Mouse (Mus musculus) neural tube, embryonic 13.5 days (tissue): Measurements from ENCODE around the gene Adamts14. TPM values are rescaled to one million over a fixed set of nuclear protein-coding genes. Genes with fewer than 3 reads are reported as not detected.
A peak's percentile ranks its signal among the peaks of the same experiment; 100 is the strongest.

ENCODE experiments used
- ATAC-seq: fragments of 200-750 bp; cut with Nextera tagmentation; 2 replicates; pipeline ENCODE4 v1.8.0; 2017; ENCODE audit warnings: low read depth, mild to moderate bottlenecking, moderate TSS enrichment, moderate library complexity
- H3K27ac ChIP-seq: fragments of 300-500 bp; sonication (generic); replicated peaks from 2 replicates; pipeline ENCODE4 v1.5.1; 2015; ENCODE audit warnings: moderate library complexity, mild to moderate bottlenecking, inconsistent platforms
- H3K27me3 ChIP-seq: fragments of 300-500 bp; sonication (generic); 2 replicates; pipeline ENCODE4 v1.6.1; 2015; ENCODE audit warnings: mild to moderate bottlenecking, inconsistent platforms
- H3K36me3 ChIP-seq: fragments of 300-500 bp; sonication (generic); 2 replicates; pipeline ENCODE4 v1.6.1; 2015; ENCODE audit warnings: mild to moderate bottlenecking, inconsistent platforms
- H3K4me1 ChIP-seq: fragments of 300-500 bp; sonication (generic); replicated peaks from 2 replicates; pipeline ENCODE4 v1.6.1; 2015; ENCODE audit warnings: inconsistent platforms
- H3K4me2 ChIP-seq: fragments of 300-500 bp; sonication (generic); 2 replicates; pipeline ENCODE4 v1.6.1; 2015; ENCODE audit warnings: inconsistent platforms, mild to moderate bottlenecking, moderate library complexity
- H3K4me3 ChIP-seq: fragments of 300-500 bp; sonication (generic); 2 replicates; pipeline ENCODE4 v1.5.1; 2015; ENCODE audit warnings: mild to moderate bottlenecking, inconsistent platforms
- H3K9ac ChIP-seq: fragments of 300-500 bp; sonication (generic); 2 replicates; pipeline ENCODE4 v1.6.1; 2015; ENCODE audit warnings: moderate library complexity, mild to moderate bottlenecking, inconsistent platforms
- H3K9me3 ChIP-seq: fragments of 300-500 bp; sonication (generic); 2 replicates; pipeline ENCODE4 v1.6.1; 2016; ENCODE audit warnings: inconsistent platforms
- WGBS: fragments of 180-500 bp; shearing (Covaris S2); methylation state at CpG from one replicate; pipeline ENCODE4 v1.1.7; 2015; 5-methylcytosine and 5-hydroxymethylcytosine counted together
- polyA plus RNA-seq: library from polyadenylated mRNA; unstranded; fragments of >200 nt; fragmentation: Nextera tagmentation; extraction: Ambion mirVana; gene quantifications from 2 replicates; pipeline ENCODE4 v1.2.1, GENCODE M21; 2015

Gene Adamts14
- polyA plus RNA-seq, 1 experiment from 2014 or later: 0.60 TPM

GRCm38 (mm10) chr10:61296713-61297445 lies 23.6 kb upstream of the Adamts14 start:
- H3K9me3 ChIP-seq: no peaks in the 10 kb centered on the region
- H3K36me3 ChIP-seq: no peaks in the 10 kb centered on the region
- no peak overlapping the region for H3K4me3 ChIP-seq
- H3K9ac ChIP-seq: no peak overlapping the region
- no peak for ATAC-seq
- H3K4me2 ChIP-seq: no peak overlapping the region
- 80% methylated on average over 8 of the region's 8 CpGs for WGBS
- H3K27me3 ChIP-seq: no peaks in the 10 kb centered on the region
- H3K27ac ChIP-seq: no peak overlapping the region
- no peaks in the 10 kb centered on the region for H3K4me1 ChIP-seq

GRCm38 (mm10) chr10:61294242-61294641 lies 21.0 kb upstream of the Adamts14 start:
- Histone ChIP-seq H3K27ac (no peak overlapping the region), H3K9ac (no peak overlapping the region), H3K27me3 (no peaks in the 10 kb centered on the region), H3K36me3 (no peaks in the 10 kb centered on the region), H3K9me3 (no peaks in the 10 kb centered on the region), H3K4me1 (no peaks in the 10 kb centered on the region), H3K4me2 (no peak overlapping the region), H3K4me3 (no peak overlapping the region)
- WGBS: 83% methylated on average over 8 of the region's 8 CpGs
- no peak for ATAC-seq

GRCm38 (mm10) chr10:61290479-61290878 lies 17.2 kb upstream of the Adamts14 start:
- no peak overlapping the region for H3K9ac ChIP-seq
- H3K27ac ChIP-seq: no peak overlapping the region
- no peaks in the 10 kb centered on the region for H3K36me3 ChIP-seq
- no peaks in the 10 kb centered on the region for H3K9me3 ChIP-seq
- no peak overlapping the region for H3K4me3 ChIP-seq
- no peak overlapping the region for H3K4me2 ChIP-seq
- H3K27me3 ChIP-seq: no peaks in the 10 kb centered on the region
- no peaks in the 10 kb centered on the region for H3K4me1 ChIP-seq
- WGBS: 19% methylated on average over 2 of the region's 2 CpGs
- no peak for ATAC-seq

- Histone ChIP-seq H3K4me2 (no peak overlapping the region), H3K9me3 (no peaks in the 10 kb centered on the region), H3K36me3 (no peaks in the 10 kb centered on the region), H3K4me3 (no peak overlapping the region), H3K27ac (no peak overlapping the region), H3K9ac (no peak overlapping the region), H3K27me3 (no peaks in the 10 kb centered on the region), H3K4me1 (no peaks in the 10 kb centered on the region)
- WGBS: 85% methylated on average over 2 of the region's 2 CpGs
- no peak for ATAC-seq
Observed at GRCm38 (mm10) chr10:61290016-61290415, 16.8 kb upstream of the Adamts14 start.

GRCm38 (mm10) chr10:61286246-61286645 lies 13.0 kb upstream of the Adamts14 start:
- Histone ChIP-seq H3K27ac (no peak overlapping the region), H3K4me3 (no peak overlapping the region), H3K36me3 (no peaks in the 10 kb centered on the region), H3K4me1 (no peaks in the 10 kb centered on the region), H3K9ac (no peak overlapping the region), H3K4me2 (no peak overlapping the region), H3K27me3 (no peaks in the 10 kb centered on the region), H3K9me3 (no peaks in the 10 kb centered on the region)
- WGBS: 76% methylated on average over 7 of the region's 7 CpGs
- no peak for ATAC-seq

- ATAC-seq: no peak
- Histone ChIP-seq H3K4me2 (no peak overlapping the region), H3K9me3 (no peaks in the 10 kb centered on the region), H3K36me3 (no peaks in the 10 kb centered on the region), H3K27me3 (no peaks in the 10 kb centered on the region), H3K4me1 (no peaks in the 10 kb centered on the region), H3K9ac (no peak overlapping the region), H3K4me3 (no peak overlapping the region), H3K27ac (0 out of 2 replicates have a peak overlapping the region, but pooled peaks have one; percentile 9)
- WGBS: 73% methylated on average over 11 of the region's 11 CpGs
Observed at GRCm38 (mm10) chr10:61285271-61285670, 12.0 kb upstream of the Adamts14 start.

GRCm38 (mm10) chr10:61284309-61284708 lies 11.1 kb upstream of the Adamts14 start:
- ATAC-seq: no peak
- H3K9ac ChIP-seq: no peak overlapping the region

GRCm38 (mm10) chr10:61281115-61281514 lies 7.9 kb upstream of the Adamts14 start:
- 83% methylated on average over 5 of the region's 5 CpGs for WGBS
- 0 out of 2 replicates have a peak, but pooled peaks cover 3% of the 10 kb centered on the region for H3K4me1 ChIP-seq
- ATAC-seq: no peak
- no peak overlapping the region for H3K4me2 ChIP-seq
- no peaks in the 10 kb centered on the region for H3K27me3 ChIP-seq
- no peak overlapping the region for H3K9ac ChIP-seq
- no peak overlapping the region for H3K27ac ChIP-seq
- no peaks in the 10 kb centered on the region for H3K9me3 ChIP-seq
- H3K4me3 ChIP-seq: no peak overlapping the region
- H3K36me3 ChIP-seq: no peaks in the 10 kb centered on the region

More at GRCm38 (mm10) chr10:61284309-61284708, 11.1 kb upstream of the Adamts14 start:
- Histone ChIP-seq H3K27me3 (no peaks in the 10 kb centered on the region), H3K27ac (no peak overlapping the region), H3K4me1 (no peaks in the 10 kb centered on the region), H3K4me3 (no peak overlapping the region), H3K36me3 (no peaks in the 10 kb centered on the region), H3K4me2 (no peak overlapping the region), H3K9me3 (no peaks in the 10 kb centered on the region)
- 89% methylated on average over 4 of the region's 4 CpGs for WGBS

- H3K27me3 ChIP-seq: peaks cover 21% of the 10 kb centered on the region
- H3K4me2 ChIP-seq: no peak overlapping the region
- H3K4me1 ChIP-seq: peaks cover 11% of the 10 kb centered on the region; the same call in 1 of the 2 replicates
- H3K4me3 ChIP-seq: no peak overlapping the region
- no peaks in the 10 kb centered on the region for H3K9me3 ChIP-seq
- H3K27ac ChIP-seq: no peak overlapping the region
- no peak for ATAC-seq
- H3K36me3 ChIP-seq: no peaks in the 10 kb centered on the region
- H3K9ac ChIP-seq: no peak overlapping the region
- 65% methylated on average over 14 of the region's 14 CpGs for WGBS
Observed at GRCm38 (mm10) chr10:61277918-61278674, 4.9 kb upstream of the Adamts14 start.

- no peak for ATAC-seq
- Histone ChIP-seq H3K27me3 (peaks cover 31% of the 10 kb centered on the region), H3K4me1 (peaks cover 20% of the 10 kb centered on the region), H3K36me3 (no peaks in the 10 kb centered on the region), H3K9me3 (no peaks in the 10 kb centered on the region), H3K4me2 (no peak overlapping the region), H3K9ac (no peak overlapping the region), H3K27ac (no peak overlapping the region), H3K4me3 (no peak overlapping the region)
- WGBS: 95% methylated on average over 6 of the region's 6 CpGs
Observed at GRCm38 (mm10) chr10:61277051-61277450, 3.8 kb upstream of the Adamts14 start.

GRCm38 (mm10) chr10:61275669-61276110 lies 2.5 kb upstream of the Adamts14 start:
- peaks cover 20% of the 10 kb centered on the region for H3K4me1 ChIP-seq
- no peak overlapping the region for H3K4me3 ChIP-seq
- no peaks in the 10 kb centered on the region for H3K36me3 ChIP-seq
- H3K9ac ChIP-seq: no peak overlapping the region
- peaks cover 35% of the 10 kb centered on the region for H3K27me3 ChIP-seq
- no peaks in the 10 kb centered on the region for H3K9me3 ChIP-seq
- H3K27ac ChIP-seq: no peak overlapping the region
- H3K4me2 ChIP-seq: no peak overlapping the region
- peak; percentile 48; the same call in 1 of the 2 replicates for ATAC-seq
- WGBS: 8% methylated on average over 5 of the region's 5 CpGs

- H3K27me3 ChIP-seq: peaks cover 35% of the 10 kb centered on the region
- no peaks in the 10 kb centered on the region for H3K9me3 ChIP-seq
- H3K36me3 ChIP-seq: no peaks in the 10 kb centered on the region
- no peak for ATAC-seq
- H3K4me3 ChIP-seq: no peak overlapping the region
- H3K27ac ChIP-seq: no peak overlapping the region
- peaks cover 20% of the 10 kb centered on the region for H3K4me1 ChIP-seq
- 66% methylated on average over 2 of the region's 2 CpGs for WGBS
- no peak overlapping the region for H3K4me2 ChIP-seq
- no peak overlapping the region for H3K9ac ChIP-seq
Observed at GRCm38 (mm10) chr10:61274532-61274931, 1.3 kb upstream of the Adamts14 start.
